Mouse (Mus musculus) MEL (cell line): Measurements from ENCODE around the gene Gabbr1. TPM values are rescaled to one million over a fixed set of nuclear protein-coding genes. Genes with fewer than 3 reads are reported as not detected.

Experiments
- DNase-seq: peaks from one replicate; pipeline ENCODE4 v3.0.0; 2011; ENCODE audit warnings: low read depth, low spot score
- H3K27ac ChIP-seq: 2 replicates; pipeline ENCODE4 v1.5.1; 2012; ENCODE audit warnings: low read depth, mild to moderate bottlenecking, control low read depth, low read length, moderate library complexity; ENCODE audit not compliant: control insufficient read depth
- H3K27me3 ChIP-seq, 2 experiments: fragments of 150-350 bp in 1 of 2; sonication (generic) in 1 of 2; 2 replicates each; pipeline ENCODE4 v1.6.1; 2012; ENCODE audit warnings: low read length in 2 of 2, mild to moderate bottlenecking in 2 of 2, improper control_type of control experiment in 1 of 2, moderate library complexity in 1 of 2; ENCODE audit not compliant: insufficient read depth in 2 of 2, control insufficient read depth in 1 of 2
- H3K36me3 ChIP-seq, 2 experiments: 2 replicates each; pipeline ENCODE4 v1.6.1; 2012 to 2014; ENCODE audit warnings: low read length in 2 of 2, improper control_type of control experiment in 1 of 2, inconsistent platforms in 1 of 2, mild to moderate bottlenecking in 1 of 2; ENCODE audit not compliant: insufficient read depth in 2 of 2, control insufficient read depth in 1 of 2
- H3K4me1 ChIP-seq, 2 experiments: fragments of 150-350 bp in 1 of 2; sonication (generic) in 1 of 2; 2 replicates each; pipeline ENCODE4 v1.6.1; 2012; ENCODE audit warnings: low read length in 2 of 2, improper control_type of control experiment in 1 of 2, mild to moderate bottlenecking in 1 of 2; ENCODE audit not compliant: insufficient read depth in 2 of 2, control insufficient read depth in 1 of 2
- H3K4me3 ChIP-seq, 2 experiments: fragments of 150-350 bp in 1 of 2; sonication (generic) in 1 of 2; 2 replicates each; pipeline ENCODE4 v1.5.1; 2012; ENCODE audit warnings: low read depth in 2 of 2, low read length in 2 of 2, mild to moderate bottlenecking in 2 of 2, moderate library complexity in 2 of 2, control low read depth in 1 of 2, improper control_type of control experiment in 1 of 2; ENCODE audit not compliant: control insufficient read depth in 1 of 2, insufficient read depth in 1 of 2
- H3K79me2 ChIP-seq: 2 replicates; pipeline ENCODE4 v1.6.1; 2012; ENCODE audit warnings: mild to moderate bottlenecking, low read length, moderate library complexity; ENCODE audit not compliant: control insufficient read depth, poor library complexity, insufficient read depth
- H3K9ac ChIP-seq: 2 replicates; pipeline ENCODE4 v1.6.1; 2012; ENCODE audit warnings: low read depth, mild to moderate bottlenecking, control low read depth, low read length, moderate library complexity; ENCODE audit not compliant: control insufficient read depth, poor library complexity, severe bottlenecking
- H3K9me3 ChIP-seq: fragments of 150-350 bp; sonication (generic); replicated peaks from 2 replicates; pipeline ENCODE4 v1.6.1; 2012; ENCODE audit warnings: mild to moderate bottlenecking, low read length, improper control_type of control experiment, moderate library complexity; ENCODE audit not compliant: insufficient read depth
- BHLHE40 ChIP-seq: IDR thresholded peaks from 2 replicates; pipeline ENCODE4 v1.6.1; 2012; ENCODE audit warnings: low read depth, mild to moderate bottlenecking, inconsistent platforms, low read length, improper control_type of control experiment, borderline replicate concordance
- E2F4 ChIP-seq: IDR thresholded peaks from 2 replicates; pipeline ENCODE4 v1.6.1; 2011; ENCODE audit warnings: low read depth, low read length, improper control_type of control experiment, borderline replicate concordance
- ELF1 ChIP-seq: IDR thresholded peaks from 2 replicates; pipeline ENCODE4 v1.6.1; 2014; ENCODE audit warnings: low read depth, mild to moderate bottlenecking, inconsistent platforms, low read length, improper control_type of control experiment, moderate library complexity
- EP300 ChIP-seq, 2 experiments: IDR thresholded peaks; 2 replicates each; pipeline ENCODE4 v1.6.1; 2011; ENCODE audit warnings: improper control_type of control experiment in 2 of 2, low read length in 2 of 2, low read depth in 1 of 2, mild to moderate bottlenecking in 1 of 2
- ETS1 ChIP-seq: IDR thresholded peaks from 2 replicates; pipeline ENCODE4 v1.6.1; 2012; ENCODE audit warnings: low read depth, mild to moderate bottlenecking, inconsistent platforms, low read length, improper control_type of control experiment, moderate library complexity
- GATA1 ChIP-seq: IDR thresholded peaks from 2 replicates; pipeline ENCODE4 v1.6.1; 2011; ENCODE audit warnings: low read depth, low read length, improper control_type of control experiment
- MAFK ChIP-seq: IDR thresholded peaks from 2 replicates; pipeline ENCODE4 v1.6.1; 2011; ENCODE audit warnings: low read depth, mild to moderate bottlenecking, low read length, improper control_type of control experiment, borderline replicate concordance
- MAX ChIP-seq: IDR thresholded peaks from 2 replicates; pipeline ENCODE4 v1.6.1; 2011; ENCODE audit warnings: low read length, improper control_type of control experiment
- MAZ ChIP-seq: IDR thresholded peaks from 2 replicates; pipeline ENCODE4 v1.6.1; 2012; ENCODE audit warnings: low read depth, mild to moderate bottlenecking, inconsistent platforms, low read length, improper control_type of control experiment
- MEF2A ChIP-seq: IDR thresholded peaks from 2 replicates; pipeline ENCODE4 v1.6.1; 2014; ENCODE audit warnings: low read depth, mild to moderate bottlenecking, inconsistent platforms, low read length, improper control_type of control experiment; ENCODE audit not compliant: poor library complexity, insufficient replicate concordance, severe bottlenecking; ENCODE audit errors: extremely low read depth
- MYC ChIP-seq: IDR thresholded peaks from 2 replicates; pipeline ENCODE4 v1.6.1; 2011; ENCODE audit warnings: low read depth, mild to moderate bottlenecking, low read length, improper control_type of control experiment, moderate library complexity
- NRF1 ChIP-seq: IDR thresholded peaks from 2 replicates; pipeline ENCODE4 v1.6.1; 2014; ENCODE audit warnings: low read depth, mild to moderate bottlenecking, inconsistent platforms, low read length, improper control_type of control experiment, moderate library complexity; ENCODE audit not compliant: poor library complexity, insufficient read depth, severe bottlenecking
- POLR2AphosphoS2 ChIP-seq: IDR thresholded peaks from 2 replicates; pipeline ENCODE4 v1.6.1; 2011; ENCODE audit warnings: low read length, improper control_type of control experiment
- POLR2AphosphoS5 ChIP-seq: IDR thresholded peaks from 2 replicates; pipeline ENCODE4 v1.6.1; 2012; ENCODE audit warnings: low read depth, borderline replicate concordance, mild to moderate bottlenecking, inconsistent platforms, low read length, moderate library complexity, mixed read lengths
- RAD21 ChIP-seq: IDR thresholded peaks from 2 replicates; pipeline ENCODE4 v1.6.1; 2011; ENCODE audit warnings: mild to moderate bottlenecking, low read depth, low read length, improper control_type of control experiment
- RCOR1 ChIP-seq: IDR thresholded peaks from 2 replicates; pipeline ENCODE4 v1.6.1; 2012; ENCODE audit warnings: low read depth, mild to moderate bottlenecking, inconsistent platforms, low read length, improper control_type of control experiment
- SIN3A ChIP-seq: IDR thresholded peaks from 2 replicates; pipeline ENCODE4 v1.6.1; 2012; ENCODE audit warnings: low read length, improper control_type of control experiment, inconsistent platforms
- TAL1 ChIP-seq: IDR thresholded peaks from 2 replicates; pipeline ENCODE4 v1.6.1; 2012; ENCODE audit warnings: mild to moderate bottlenecking, inconsistent platforms, low read length, moderate library complexity, mixed read lengths
- UBTF ChIP-seq: IDR thresholded peaks from 2 replicates; pipeline ENCODE4 v1.6.1; 2012; ENCODE audit warnings: low read depth, mild to moderate bottlenecking, inconsistent platforms, low read length, improper control_type of control experiment, moderate library complexity, borderline replicate concordance; ENCODE audit not compliant: insufficient read depth
- USF1 ChIP-seq: IDR thresholded peaks from 2 replicates; pipeline ENCODE4 v1.6.1; 2014; ENCODE audit warnings: low read depth, mild to moderate bottlenecking, inconsistent platforms, low read length, improper control_type of control experiment, moderate library complexity
- ZKSCAN1 ChIP-seq: IDR thresholded peaks from 2 replicates; pipeline ENCODE4 v1.6.1; 2012; ENCODE audit warnings: low read depth, mild to moderate bottlenecking, inconsistent platforms, low read length, improper control_type of control experiment, moderate library complexity
- ZNF384 ChIP-seq: IDR thresholded peaks from 2 replicates; pipeline ENCODE4 v1.6.1; 2012; ENCODE audit warnings: low read depth, mild to moderate bottlenecking, inconsistent platforms, low read length, improper control_type of control experiment
- polyA plus RNA-seq, 2 experiments: library from polyadenylated mRNA; stranded (reverse) in 1 of 2; unstranded in 1 of 2; fragments of >175 nt in 1 of 2; fragments of >200 nt in 1 of 2; gene quantifications; 2 replicates each; pipeline versions ENCODE4 v1.2.1 to v1.2.4; 2012; ENCODE audit warnings: low replicate concordance in 2 of 2, low read depth in 1 of 2; ENCODE audit not compliant: insufficient read length in 2 of 2, insufficient read depth in 1 of 2, missing spikeins in 1 of 2
- total RNA-seq: library from RNA; depleted of rRNA; stranded (reverse); fragments of 300-350 nt; gene quantifications from 2 replicates; pipeline ENCODE4 v1.2.3, GENCODE M21; 2012

The Gabbr1 gene
- total and polyA plus RNA-seq, 3 experiments = 2.2 to 14.6 TPM; not detected in 1

DNA sequence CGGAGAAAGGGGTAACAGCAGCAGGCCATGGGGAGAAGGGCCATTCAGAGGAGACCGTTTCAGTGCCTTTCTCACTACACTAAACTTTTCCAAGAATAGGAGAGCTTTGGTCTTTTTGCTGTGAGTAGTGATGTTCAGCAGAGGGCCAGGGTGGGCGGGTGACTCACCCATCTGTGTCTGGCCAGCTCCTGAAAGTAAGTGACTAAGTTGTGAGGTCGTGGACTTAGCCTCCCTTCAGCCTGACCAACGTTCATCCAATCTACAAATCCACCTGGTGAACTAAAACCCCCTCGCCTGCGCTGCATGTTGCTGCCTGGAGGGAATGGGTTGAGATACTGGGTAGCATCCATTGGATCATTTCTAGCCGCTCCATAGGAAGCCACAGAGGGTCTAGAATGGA is 24.4 kb downstream of the Gabbr1 start:
- Histone ChIP-seq H3K27me3 (no peaks in the 10 kb centered on the region), H3K9me3 (no peaks in the 10 kb centered on the region), H3K36me3 (peaks cover 0 to 5% of the 10 kb centered on the region in 2 experiments; a peak in 2 of 4 replicates), H3K4me1 (peaks cover 0 to 3% of the 10 kb centered on the region in 2 experiments; a peak in 1 of 4 replicates), H3K27ac (no peak overlapping the region), H3K9ac (no peak overlapping the region), H3K4me3 (no peak overlapping the region), H3K79me2 (no peaks in the 10 kb centered on the region)
- TF ChIP-seq POLR2AphosphoS2 (no peak), MYC (no peak), MEF2A (no peak), ZNF384 (no peak), USF1 (no peak), SIN3A (no peak), NRF1 (no peak), ELF1 (no peak), ZKSCAN1 (no peak), GATA1 (no peak)
- DNase-seq = no peak

DNA sequence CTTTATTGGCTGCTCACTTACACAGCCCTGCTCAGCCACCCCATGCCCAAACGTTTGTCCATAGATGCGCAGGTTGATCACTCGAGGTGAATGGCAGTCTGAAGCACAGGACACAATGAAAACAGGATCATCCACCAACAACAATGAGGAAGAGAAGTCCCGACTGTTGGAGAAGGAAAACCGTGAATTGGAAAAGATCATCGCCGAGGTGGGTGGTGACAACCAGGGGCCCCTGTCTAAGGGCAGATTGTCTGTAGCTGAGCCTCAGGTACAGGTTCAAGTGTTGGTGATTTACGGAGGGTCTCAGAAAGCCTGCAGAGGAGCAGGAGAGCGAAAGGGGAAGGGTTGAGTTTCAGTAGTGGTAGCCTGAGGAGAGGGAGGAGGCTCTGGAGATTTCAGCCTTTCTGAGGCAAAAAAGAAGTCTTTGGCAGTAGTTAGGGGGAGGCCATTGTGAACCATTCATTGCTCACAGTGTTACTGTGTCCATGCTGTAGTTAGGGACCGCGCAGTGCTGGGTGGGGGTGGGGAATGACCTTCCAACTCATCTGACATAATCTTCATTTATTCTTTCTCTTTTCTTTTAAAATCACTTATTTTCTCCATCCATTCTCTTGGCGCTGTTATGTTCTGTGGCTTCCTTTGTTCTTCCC is 26.4 kb downstream of the Gabbr1 start:
- no peaks in the 10 kb centered on the region for H3K9me3 ChIP-seq
- no peaks in the 10 kb centered on the region for H3K27me3 ChIP-seq
- no peak overlapping the region for H3K4me3 ChIP-seq
- no peaks in the 10 kb centered on the region for H3K36me3 ChIP-seq
- H3K27ac ChIP-seq = no peak overlapping the region
- TF ChIP-seq BHLHE40 = no peak
- TF ChIP-seq ETS1 = no peak
- no peak for TF ChIP-seq MAFK
- no peak for TF ChIP-seq TAL1
- TF ChIP-seq SIN3A = no peak
- TF ChIP-seq ZNF384 = no peak
- no peak for TF ChIP-seq RAD21
- no peak for TF ChIP-seq ELF1
- no peak for TF ChIP-seq RCOR1
- no peak for TF ChIP-seq E2F4
- TF ChIP-seq UBTF = no peak
- TF ChIP-seq MAX = no peak
- TF ChIP-seq MEF2A = no peak
- no peak for TF ChIP-seq MAZ
- no peak for TF ChIP-seq MYC
- TF ChIP-seq EP300 (IDR thresholded peaks at IDR 0.05; ENCODE audit: low read depth in 1 of 2, low read length in 2 of 2) = no peak
- no peak for TF ChIP-seq POLR2AphosphoS5
- no peak for TF ChIP-seq USF1
- H3K79me2 ChIP-seq = no peaks in the 10 kb centered on the region
- no peak for DNase-seq
- H3K4me1 ChIP-seq = no peaks in the 10 kb centered on the region
- no peak overlapping the region for H3K9ac ChIP-seq
